ENCODE assay signal across 8 mouse cellular contexts in genomic region chr14:87141777-87142176, GRCm38 (mm10). TPM values are rescaled to one million over a fixed set of nuclear protein-coding genes. Genes with fewer than 3 reads are reported as not detected.
DNase-seq lines count a peak whose midpoint lies in the region; ATAC-seq and TF ChIP-seq lines count a peak whose summit lies in the region.

No protein-coding gene starts in this region.

- TF ChIP-seq CTCF in cerebellum, adult 2 months (IDR thresholded peaks at IDR 0.05; ENCODE audit: borderline replicate concordance, insufficient read depth, low read depth, low read length) = no peak

- H3K27me3 ChIP-seq in cerebellum, adult 2 months (ENCODE audit: control insufficient read depth, insufficient read depth, low read length) = no peaks in the 10 kb centered on the region
- no peaks in the 10 kb centered on the region for H3K27me3 ChIP-seq in embryonic facial prominence, embryonic 14.5 days (replicated peaks; ENCODE audit: control insufficient read depth, insufficient read depth, low read length)
- no peaks in the 10 kb centered on the region for H3K27me3 ChIP-seq in kidney, embryonic 15.5 days

- H3K27ac ChIP-seq in cerebellum, adult 2 months (ENCODE audit: insufficient read depth, low read length) = no peak overlapping the region
- H3K27ac ChIP-seq in embryonic facial prominence, embryonic 14.5 days (replicated peaks; ENCODE audit: low read depth, low read length) = peak overlapping the region; percentile 19; the same call in 1 of the 2 replicates
- H3K27ac ChIP-seq in kidney, embryonic 15.5 days = peak overlapping the region; percentile 68; the same call in 1 of the 2 replicates

- peak; percentile 2 to 7 for DNase-seq in cerebellum, adult 2 months
- no peak for DNase-seq in cerebellum, adult 11-12 months
- peak; percentile 75 for DNase-seq in embryonic facial prominence, embryonic 14.5 days (ENCODE audit: low spot score)
- DNase-seq in lung, postnatal 25 days (ENCODE audit: low spot score) = peak; percentile 38
- no peak for DNase-seq in right cerebral cortex, postnatal 4 days
- no peak for DNase-seq in cerebellum, adult 18-20 months

- ATAC-seq in embryonic facial prominence, embryonic 14.5 days (ENCODE audit: low read depth) = no peak
- no peak for ATAC-seq in kidney, embryonic 15.5 days (replicated peaks; ENCODE audit: low FRiP score)
- no peak for ATAC-seq in megakaryocyte-erythroid progenitor cell, adult 5-6 weeks (replicated peaks; ENCODE audit: low FRiP score, low TSS enrichment, poor library complexity, severe bottlenecking)

- H3K4me3 ChIP-seq in cerebellum, adult 2 months (replicated peaks; ENCODE audit: insufficient read depth, low read depth, low read length) = no peak overlapping the region
- peak overlapping the region; percentile 75 for H3K4me3 ChIP-seq in embryonic facial prominence, embryonic 14.5 days (ENCODE audit: low read depth, low read length)
- H3K4me3 ChIP-seq in kidney, embryonic 15.5 days (replicated peaks) = peak overlapping the region; percentile 89

- H3K9ac ChIP-seq in embryonic facial prominence, embryonic 14.5 days (ENCODE audit: low read depth, low read length) = peak overlapping the region; percentile 32; the same call in 1 of the 2 replicates
- no peak overlapping the region for H3K9ac ChIP-seq in kidney, embryonic 15.5 days

- 72% methylated on average over 11 of the region's 11 CpGs for WGBS in cerebellum, adult 2 months
- WGBS in embryonic facial prominence, embryonic 14.5 days = 72% methylated on average over 11 of the region's 11 CpGs
- 78% methylated on average over 11 of the region's 11 CpGs for WGBS in kidney, embryonic 15.5 days

- no peaks in the 10 kb centered on the region for H3K36me3 ChIP-seq in embryonic facial prominence, embryonic 14.5 days (ENCODE audit: control insufficient read depth, insufficient read depth, low read length)
- 0 out of 2 replicates have a peak, but pooled peaks cover 3% of the 10 kb centered on the region for H3K36me3 ChIP-seq in kidney, embryonic 15.5 days

- TF ChIP-seq POLR2A in cerebellum, adult 2 months (IDR thresholded peaks at IDR 0.05; ENCODE audit: borderline replicate concordance, insufficient read depth, low read length) = no peak

- H3K9me3 ChIP-seq in embryonic facial prominence, embryonic 14.5 days (ENCODE audit: control insufficient read depth, low read length) = no peaks in the 10 kb centered on the region
- H3K9me3 ChIP-seq in kidney, embryonic 15.5 days (replicated peaks) = no peaks in the 10 kb centered on the region

- H3K4me1 ChIP-seq in cerebellum, adult 2 months (ENCODE audit: control insufficient read depth, insufficient read depth, low read length) = no peaks in the 10 kb centered on the region
- no peaks in the 10 kb centered on the region; the same call in 1 of the 2 replicates for H3K4me1 ChIP-seq in embryonic facial prominence, embryonic 14.5 days (ENCODE audit: control insufficient read depth, insufficient read depth, low read length)
- peaks cover 14% of the 10 kb centered on the region; the same call in 1 of the 2 replicates for H3K4me1 ChIP-seq in kidney, embryonic 15.5 days

- H3K4me2 ChIP-seq in embryonic facial prominence, embryonic 14.5 days (ENCODE audit: low read depth, low read length) = peak overlapping the region; percentile 85
- peak overlapping the region; percentile 87 for H3K4me2 ChIP-seq in kidney, embryonic 15.5 days

RNA-seq across cellular contexts. Expression of gene Diaph3, which starts 0.7 kb away (rescaled TPM):
- polyA plus RNA-seq in cerebellum, adult 2 months (2012; rRNA removed) = 2.0 and 2.2 TPM in 2 replicates
- polyA plus RNA-seq in embryonic facial prominence, embryonic 14.5 days (2014; fragmentation: Nextera tagmentation; extraction: Ambion mirVana) = 9.5 and 13.1 TPM in 2 replicates
- polyA plus RNA-seq in kidney, embryonic 15.5 days (2015; fragmentation: Nextera tagmentation; extraction: Ambion mirVana) = 12.4 and 13.1 TPM in 2 replicates
- 42.0 and 46.3 TPM in 2 replicates for total RNA-seq in megakaryocyte-erythroid progenitor cell, adult 5-6 weeks (2014; fragmentation: Nextera tagmentation)
- 42.0 and 77.6 TPM in 2 replicates for total RNA-seq in megakaryocyte-erythroid progenitor cell, adult 5-6 weeks (2017)

Comparison
In these comparisons a context has a peak if more than half of its experiments do, and no peak if none do; other contexts are left out.
1. DNase-seq: peak in cerebellum, adult 2 months (2 of 2), embryonic facial prominence, embryonic 14.5 days (single experiment) and lung, postnatal 25 days (single experiment); none in cerebellum, adult 11-12 months (single experiment), right cerebral cortex, postnatal 4 days (single experiment) and cerebellum, adult 18-20 months (0 of 2).